Mouse (Mus musculus) intestine, embryonic 16.5 days (tissue): ENCODE measurements around the gene Suclg2. TPM values are rescaled to one million over a fixed set of nuclear protein-coding genes. Genes with fewer than 3 reads are reported as not detected.

Source experiments
- ATAC-seq: fragments of 200-750 bp; cut with Nextera tagmentation; 2 replicates; pipeline ENCODE4 v1.8.0; 2017; ENCODE audit warnings: moderate TSS enrichment, moderate library complexity
- H3K27ac ChIP-seq: fragments of 300-500 bp; sonication (generic); 2 replicates; pipeline ENCODE4 v1.5.1; 2014; ENCODE audit warnings: mild to moderate bottlenecking, low read length
- H3K27me3 ChIP-seq: fragments of 300-500 bp; sonication (generic); replicated peaks from 2 replicates; pipeline ENCODE4 v1.6.1; 2014; ENCODE audit warnings: low read length, control low read depth, mixed read lengths; ENCODE audit not compliant: control insufficient read depth, insufficient read depth
- H3K36me3 ChIP-seq: fragments of 300-500 bp; sonication (generic); 2 replicates; pipeline ENCODE4 v1.6.1; 2014; ENCODE audit warnings: low read length, control low read depth; ENCODE audit not compliant: control insufficient read depth, insufficient read depth
- H3K4me1 ChIP-seq: fragments of 300-500 bp; sonication (generic); 2 replicates; pipeline ENCODE4 v1.6.1; 2014; ENCODE audit warnings: low read length, control low read depth, mixed read lengths; ENCODE audit not compliant: control insufficient read depth, insufficient read depth
- H3K4me2 ChIP-seq: fragments of 300-500 bp; sonication (generic); 2 replicates; pipeline ENCODE4 v1.6.1; 2014; ENCODE audit warnings: low read depth, low read length, control low read depth
- H3K4me3 ChIP-seq: fragments of 300-500 bp; sonication (generic); 2 replicates; pipeline ENCODE4 v1.5.1; 2014; ENCODE audit warnings: mild to moderate bottlenecking, low read length
- H3K9ac ChIP-seq: fragments of 300-500 bp; sonication (generic); 2 replicates; pipeline ENCODE4 v1.6.1; 2014; ENCODE audit warnings: low read depth, low read length
- H3K9me3 ChIP-seq: fragments of 300-500 bp; sonication (generic); 2 replicates; pipeline ENCODE4 v1.6.1; 2016; ENCODE audit warnings: low read length, control low read depth; ENCODE audit not compliant: control insufficient read depth
- WGBS: fragments of 180-500 bp; shearing (Covaris S2); extraction: QIAGEN DNeasy Blood & Tissue Kit; methylation state at CpG from one replicate; pipeline ENCODE4 v1.1.7; 2014; 5-methylcytosine and 5-hydroxymethylcytosine counted together
- polyA plus RNA-seq: library from polyadenylated mRNA; unstranded; fragments of >200 nt; fragmentation: Nextera tagmentation; extraction: Ambion mirVana; gene quantifications from 2 replicates; pipeline ENCODE4 v1.2.1, GENCODE M21; 2015

Suclg2 gene
- polyA plus RNA-seq, 1 experiment from 2014 or later, result 130 TPM

DNA sequence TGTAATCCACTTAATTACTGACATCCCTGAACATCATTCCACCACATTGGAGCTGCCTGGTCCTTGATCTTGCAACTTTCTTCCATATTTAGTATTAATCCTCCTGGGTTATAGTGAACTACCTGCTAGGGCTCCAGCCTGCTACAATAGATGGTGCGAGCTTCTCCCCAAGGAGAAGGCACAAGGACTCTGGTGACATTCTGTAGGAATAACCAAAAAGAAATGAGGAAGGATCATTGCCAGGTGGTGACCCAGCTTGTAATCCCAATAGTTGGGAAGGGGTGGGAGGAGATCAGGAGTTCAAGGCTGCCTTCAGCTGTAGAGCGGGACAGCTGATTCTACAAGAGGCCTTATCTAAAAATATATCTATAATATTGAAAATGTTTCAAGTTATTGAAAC is 41.6 kb downstream of the Suclg2 start:
- Histone ChIP-seq H3K9ac (no peak overlapping the region), H3K4me1 (peaks cover 5% of the 10 kb centered on the region; the same call in 1 of the 2 replicates), H3K27me3 (no peaks in the 10 kb centered on the region), H3K27ac (no peak overlapping the region), H3K9me3 (no peaks in the 10 kb centered on the region), H3K4me3 (no peak overlapping the region), H3K36me3 (no peaks in the 10 kb centered on the region), H3K4me2 (no peak overlapping the region)
- ATAC-seq, result no peak
- WGBS, result 91% methylated on average over 2 of the region's 2 CpGs

DNA sequence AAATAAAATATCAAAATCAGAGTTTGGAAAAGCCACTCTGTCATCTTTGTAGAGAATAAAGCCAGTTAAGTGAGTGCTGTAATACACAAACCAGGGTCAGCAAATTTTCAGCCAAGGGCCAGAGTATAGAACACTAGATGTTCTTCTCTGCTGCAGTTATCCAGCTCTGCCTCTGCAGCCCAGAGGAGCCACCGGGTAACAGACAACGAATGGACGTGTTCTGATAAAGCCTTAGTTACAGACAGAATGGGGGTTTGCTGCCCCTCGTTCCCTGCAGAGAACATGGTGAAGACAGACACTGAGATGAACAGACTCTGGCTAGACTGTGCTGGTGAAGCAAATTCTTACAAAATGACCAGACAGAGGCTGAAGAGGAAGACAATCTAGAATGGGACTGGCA is 42.2 kb downstream of the Suclg2 start:
- Histone ChIP-seq H3K27me3 (no peaks in the 10 kb centered on the region), H3K27ac (no peak overlapping the region), H3K4me1 (peaks cover 5% of the 10 kb centered on the region; the same call in 1 of the 2 replicates), H3K9ac (no peak overlapping the region), H3K9me3 (0 out of 2 replicates have a peak, but pooled peaks cover under 1% of the 10 kb centered on the region), H3K4me3 (no peak overlapping the region), H3K36me3 (no peaks in the 10 kb centered on the region), H3K4me2 (no peak overlapping the region)
- WGBS, result 61% methylated on average over 4 of the region's 4 CpGs
- ATAC-seq, result no peak

DNA sequence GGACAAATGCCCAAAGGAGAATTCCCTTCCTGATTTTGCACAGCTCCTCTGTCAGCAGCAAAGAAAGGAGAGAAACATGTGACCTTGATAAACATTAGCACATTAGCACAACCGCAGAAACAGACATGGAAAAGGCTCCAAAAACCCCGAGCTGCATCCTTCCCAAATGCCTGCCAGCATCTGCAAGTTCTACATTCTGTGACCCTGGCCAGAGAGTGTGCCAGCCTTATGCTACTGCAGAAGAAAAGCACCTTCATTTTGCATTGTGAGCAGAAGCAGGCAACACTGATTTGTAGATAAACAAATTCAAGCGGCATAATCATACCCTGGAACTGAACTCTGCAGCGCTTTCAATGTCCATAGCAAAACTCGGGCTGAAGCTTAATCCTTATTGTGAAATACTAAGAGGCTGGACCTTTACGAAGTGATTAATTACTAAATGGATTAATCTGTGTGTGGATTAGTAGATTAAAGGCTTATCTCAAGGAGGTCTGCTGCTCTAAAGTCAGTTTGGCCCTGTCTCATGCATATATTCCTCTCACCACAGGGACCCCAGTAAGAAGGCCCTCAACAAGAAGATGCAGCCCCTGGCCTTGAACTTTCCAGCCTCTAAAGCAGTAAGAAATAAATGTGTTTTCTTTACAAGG is 43.4 kb downstream of the Suclg2 start:
- Histone ChIP-seq H3K27ac (no peak overlapping the region), H3K27me3 (no peaks in the 10 kb centered on the region), H3K9ac (no peak overlapping the region), H3K4me2 (no peak overlapping the region), H3K4me1 (peaks cover 5% of the 10 kb centered on the region; the same call in 1 of the 2 replicates), H3K9me3 (0 out of 2 replicates have a peak, but pooled peaks cover 4% of the 10 kb centered on the region), H3K36me3 (no peaks in the 10 kb centered on the region), H3K4me3 (no peak overlapping the region)
- no peak for ATAC-seq
- WGBS, result 36% methylated on average over 6 of the region's 6 CpGs

DNA sequence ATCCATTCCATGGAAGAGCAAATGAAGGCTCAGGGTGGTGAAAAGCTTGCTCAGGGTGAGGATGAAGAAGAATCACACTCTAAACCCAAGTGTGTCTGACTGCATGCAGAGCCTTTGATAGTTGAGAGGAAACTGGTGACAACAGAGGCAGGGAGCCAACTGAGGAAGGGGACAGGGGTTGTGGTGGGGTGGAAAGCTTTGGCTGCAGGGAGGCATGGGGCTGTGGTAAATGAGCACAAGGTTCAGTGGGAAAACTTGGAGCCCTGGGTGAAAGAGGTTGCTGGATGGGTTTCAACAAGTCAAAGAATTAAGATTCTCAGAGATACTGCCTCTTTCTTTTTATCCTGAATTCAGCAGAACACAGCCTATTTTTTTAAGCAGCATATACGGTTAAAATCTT is 43.9 kb downstream of the Suclg2 start:
- H3K4me1 ChIP-seq, result peaks cover 1% of the 10 kb centered on the region; the same call in 1 of the 2 replicates
- 0 out of 2 replicates have a peak, but pooled peaks cover 4% of the 10 kb centered on the region for H3K9me3 ChIP-seq
- H3K4me2 ChIP-seq, result no peak overlapping the region
- 30% methylated on average over 1 of the region's 1 CpGs for WGBS
- H3K9ac ChIP-seq, result no peak overlapping the region
- H3K27me3 ChIP-seq, result no peaks in the 10 kb centered on the region
- no peak for ATAC-seq
- H3K27ac ChIP-seq, result no peak overlapping the region
- no peak overlapping the region for H3K4me3 ChIP-seq
- H3K36me3 ChIP-seq, result no peaks in the 10 kb centered on the region

DNA sequence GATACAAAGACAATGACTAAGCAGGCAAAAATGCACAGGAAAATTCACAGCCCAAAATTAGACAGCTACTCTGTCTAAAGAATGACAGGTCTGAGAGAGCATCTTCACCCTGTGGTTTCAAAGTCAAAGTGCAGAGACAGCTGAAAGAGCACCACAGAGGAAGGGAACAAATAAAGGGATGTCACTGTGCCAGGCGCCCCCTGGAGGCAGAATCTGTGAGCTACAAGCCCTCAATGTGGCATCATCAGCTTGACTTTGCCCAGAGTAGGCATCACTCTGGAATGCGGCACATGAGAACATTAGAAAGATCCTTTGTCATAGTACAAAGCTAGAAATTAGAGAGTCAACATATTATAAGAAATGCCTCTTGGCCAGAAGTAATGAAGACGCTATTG is 49.3 kb downstream of the Suclg2 start:
- H3K4me1 ChIP-seq, result peaks cover 8% of the 10 kb centered on the region
- no peak overlapping the region for H3K4me2 ChIP-seq
- no peak overlapping the region for H3K27ac ChIP-seq
- no peak for ATAC-seq
- H3K9ac ChIP-seq, result no peak overlapping the region
- WGBS, result 61% methylated on average over 3 of the region's 3 CpGs
- H3K9me3 ChIP-seq, result 0 out of 2 replicates have a peak, but pooled peaks cover 4% of the 10 kb centered on the region
- no peak overlapping the region for H3K4me3 ChIP-seq
- H3K36me3 ChIP-seq, result no peaks in the 10 kb centered on the region
- no peaks in the 10 kb centered on the region for H3K27me3 ChIP-seq

DNA sequence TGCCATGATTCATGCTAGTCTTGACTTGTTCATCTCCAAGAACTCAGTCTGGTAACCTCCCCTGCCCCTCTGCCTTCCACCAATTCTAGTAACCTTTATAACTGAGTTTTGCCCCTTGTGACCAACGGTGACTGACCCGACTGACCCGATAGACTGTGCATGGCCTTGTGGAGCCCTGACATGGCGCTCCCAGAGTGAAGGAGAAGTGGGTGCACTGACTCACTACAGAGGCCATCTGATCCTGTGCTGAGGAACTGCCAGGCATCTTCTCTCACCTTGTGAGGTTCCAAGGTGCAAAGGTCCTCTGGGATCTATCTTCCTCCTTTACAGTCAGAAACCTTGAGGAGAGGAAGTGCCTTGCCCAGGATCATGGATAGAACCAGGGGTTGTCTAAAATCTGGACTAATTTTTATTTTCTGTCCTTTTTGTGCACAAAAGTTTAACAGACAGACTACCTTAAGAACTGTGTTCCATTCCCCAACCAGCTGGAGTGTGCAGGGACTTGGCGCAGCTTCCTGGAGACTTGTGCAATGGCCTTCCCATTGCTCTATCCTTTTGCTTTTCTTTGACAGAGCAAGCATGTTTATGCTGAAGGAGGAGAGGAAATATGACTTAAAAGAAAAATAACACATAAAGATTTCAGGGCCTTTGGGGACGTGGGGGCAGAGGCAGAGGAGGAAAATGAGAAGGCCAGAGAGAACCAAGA is 49.8 kb downstream of the Suclg2 start:
- no peaks in the 10 kb centered on the region for H3K36me3 ChIP-seq
- 96% methylated on average over 6 of the region's 6 CpGs for WGBS
- peak; percentile 58; the same call in 1 of the 2 replicates for ATAC-seq
- H3K4me1 ChIP-seq, result peaks cover 8% of the 10 kb centered on the region
- 0 out of 2 replicates have a peak, but pooled peaks cover 4% of the 10 kb centered on the region for H3K9me3 ChIP-seq
- no peak overlapping the region for H3K9ac ChIP-seq
- H3K27ac ChIP-seq, result no peak overlapping the region; the same call in 1 of the 2 replicates
- no peak overlapping the region for H3K4me3 ChIP-seq
- H3K27me3 ChIP-seq, result no peaks in the 10 kb centered on the region
- no peak overlapping the region for H3K4me2 ChIP-seq

DNA sequence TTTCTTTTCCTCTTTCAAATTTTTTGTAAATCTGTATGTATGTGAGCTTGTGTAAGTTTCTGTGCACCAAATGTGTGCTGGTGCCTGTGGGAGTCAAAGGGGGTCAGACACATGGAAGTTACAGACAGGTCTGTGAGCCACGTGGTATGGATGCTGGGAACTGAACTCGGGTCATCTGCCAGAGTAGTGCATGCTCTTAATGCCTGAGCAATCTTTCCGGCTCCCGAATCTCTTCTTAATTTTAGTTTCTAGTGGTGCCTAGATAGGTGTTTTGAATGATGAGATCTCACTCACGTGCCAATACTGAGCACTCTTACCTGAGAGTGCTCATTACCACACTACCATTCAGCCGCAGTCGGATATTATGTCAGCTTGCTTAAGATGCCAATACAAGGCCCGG is 60.9 kb downstream of the Suclg2 start:
- Histone ChIP-seq H3K9me3 (no peaks in the 10 kb centered on the region), H3K9ac (no peak overlapping the region), H3K4me1 (no peaks in the 10 kb centered on the region), H3K27ac (no peak overlapping the region), H3K4me3 (no peak overlapping the region), H3K36me3 (no peaks in the 10 kb centered on the region), H3K27me3 (no peaks in the 10 kb centered on the region), H3K4me2 (no peak overlapping the region)
- 94% methylated on average over 8 of the region's 8 CpGs for WGBS
- ATAC-seq, result no peak

DNA sequence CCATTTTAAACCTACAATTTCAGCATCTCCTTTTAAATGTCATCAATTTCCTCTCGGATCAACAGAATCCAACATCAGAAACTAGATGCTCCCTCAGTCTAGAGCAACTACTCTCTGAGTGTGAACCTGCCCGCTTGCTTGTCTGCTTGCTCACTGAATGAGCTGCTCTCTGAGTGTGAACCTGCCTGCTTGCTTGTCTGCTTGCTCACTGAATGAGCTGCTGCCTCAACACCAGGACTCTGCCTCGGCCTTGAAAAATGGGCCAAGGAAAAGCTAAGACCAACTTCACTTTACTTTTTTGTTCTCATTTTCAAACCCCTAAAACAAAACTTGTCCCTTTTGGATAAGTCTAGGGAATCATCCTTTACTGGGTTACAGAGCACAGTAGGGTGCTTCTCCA is 64.9 kb downstream of the Suclg2 start:
- Histone ChIP-seq H3K9ac (no peak overlapping the region), H3K27ac (no peak overlapping the region), H3K4me2 (no peak overlapping the region), H3K4me1 (no peaks in the 10 kb centered on the region), H3K27me3 (no peaks in the 10 kb centered on the region), H3K36me3 (no peaks in the 10 kb centered on the region), H3K9me3 (no peaks in the 10 kb centered on the region), H3K4me3 (no peak overlapping the region)
- no peak for ATAC-seq
- 89% methylated on average over 3 of the region's 3 CpGs for WGBS

DNA sequence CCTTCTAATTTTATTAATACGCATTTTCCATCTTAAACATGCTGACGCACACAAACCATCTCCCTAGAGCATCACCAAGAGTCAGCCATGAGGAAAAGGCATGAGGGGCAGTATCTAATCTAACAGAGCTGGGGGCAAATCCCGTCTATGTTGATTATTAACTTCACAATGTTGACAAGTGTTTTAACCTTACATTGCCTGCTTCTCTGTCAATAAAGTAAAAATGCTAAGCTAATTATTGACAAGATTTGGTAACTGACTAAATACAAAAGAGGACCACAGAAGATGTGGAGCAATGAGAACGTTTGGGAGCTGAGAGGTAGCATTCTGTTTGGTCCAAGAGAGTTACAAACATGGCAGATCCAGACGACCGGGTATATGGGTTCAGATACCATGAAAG is 65.8 kb downstream of the Suclg2 start:
- ATAC-seq, result no peak
- Histone ChIP-seq H3K4me3 (no peak overlapping the region), H3K27ac (no peak overlapping the region), H3K9me3 (no peaks in the 10 kb centered on the region), H3K4me1 (no peaks in the 10 kb centered on the region), H3K36me3 (no peaks in the 10 kb centered on the region), H3K4me2 (no peak overlapping the region), H3K27me3 (no peaks in the 10 kb centered on the region), H3K9ac (no peak overlapping the region)
- 71% methylated on average over 6 of the region's 6 CpGs for WGBS
